Mouse (Mus musculus) brain, embryonic 14.5 days (tissue): ENCODE measurements around the gene Sept9.

Source experiments
- CTCF ChIP-seq: fragments of 200-500 bp; IDR thresholded peaks from 2 replicates; pipeline ENCODE4 v1.5.1; 2012; ENCODE audit warnings: inconsistent platforms, mild to moderate bottlenecking, moderate library complexity, borderline replicate concordance; ENCODE audit not compliant: insufficient read depth, insufficient read length; ENCODE audit errors: extremely low read depth
- POLR2A ChIP-seq: fragments of 200-500 bp; IDR thresholded peaks from 2 replicates; pipeline ENCODE4 v1.6.1; 2012; ENCODE audit warnings: mild to moderate bottlenecking, inconsistent platforms, borderline replicate concordance; ENCODE audit not compliant: poor library complexity, insufficient read depth, insufficient read length, severe bottlenecking; ENCODE audit errors: extremely low read depth

GRCm38 (mm10) chr11:117279993-117280392 is 80.5 kb downstream of the Sept9 start:
- no peak for TF ChIP-seq POLR2A
- TF ChIP-seq CTCF, result no peak
